Mouse (Mus musculus) heart, postnatal 0 days (tissue): ENCODE results near the gene Epc2. TPM values are rescaled to one million over a fixed set of nuclear protein-coding genes. Genes with fewer than 3 reads are reported as not detected.

Experiments used
- ATAC-seq: fragments of 200-750 bp; cut with Nextera tagmentation; 2 replicates; pipeline ENCODE4 v1.8.0; 2017; ENCODE audit warnings: low read depth, moderate number of reproducible peaks, moderate library complexity; ENCODE audit not compliant: insufficient read depth
- DNase-seq: peaks from one replicate; pipeline ENCODE4 v3.0.0-alpha.2; 2016; ENCODE audit warnings: low spot score
- H3K27ac ChIP-seq: fragments of 300-500 bp; sonication (generic); 2 replicates; pipeline ENCODE4 v1.5.1; 2014; ENCODE audit warnings: low read depth, mild to moderate bottlenecking
- H3K27me3 ChIP-seq: fragments of 300-500 bp; sonication (generic); 2 replicates; pipeline ENCODE4 v1.6.1; 2014; ENCODE audit warnings: low read length, mixed read lengths; ENCODE audit not compliant: control insufficient read depth, insufficient read depth
- H3K36me3 ChIP-seq: fragments of 300-500 bp; sonication (generic); replicated peaks from 2 replicates; pipeline ENCODE4 v1.6.1; 2014; ENCODE audit warnings: low read length, mixed read lengths; ENCODE audit not compliant: control insufficient read depth, insufficient read depth
- H3K4me1 ChIP-seq: fragments of 300-500 bp; sonication (generic); 2 replicates; pipeline ENCODE4 v1.6.1; 2014; ENCODE audit warnings: antibody characterized with exemption; ENCODE audit not compliant: control insufficient read depth, insufficient read depth
- H3K4me2 ChIP-seq: fragments of 300-500 bp; sonication (generic); 2 replicates; pipeline ENCODE4 v1.6.1; 2014; ENCODE audit warnings: low read depth, mild to moderate bottlenecking, low read length, moderate library complexity
- H3K4me3 ChIP-seq: fragments of 300-500 bp; sonication (generic); 2 replicates; pipeline ENCODE4 v1.5.1; 2014; ENCODE audit warnings: low read depth, low read length
- H3K9ac ChIP-seq: fragments of 300-500 bp; sonication (generic); replicated peaks from 2 replicates; pipeline ENCODE4 v1.6.1; 2014; ENCODE audit warnings: low read depth, low read length, mixed read lengths
- H3K9me3 ChIP-seq: fragments of 300-500 bp; sonication (generic); replicated peaks from 2 replicates; pipeline ENCODE4 v1.6.1; 2016; ENCODE audit warnings: low read length; ENCODE audit not compliant: control insufficient read depth
- CTCF ChIP-seq: IDR thresholded peaks from 2 replicates; pipeline ENCODE4 v1.5.1; 2016; ENCODE audit warnings: antibody characterized with exemption, control low read depth, low read depth
- EP300 ChIP-seq: IDR thresholded peaks from 2 replicates; pipeline ENCODE4 v1.6.1; 2016; ENCODE audit warnings: antibody characterized with exemption, low read depth
- WGBS: fragments of 180-500 bp; shearing (Covaris S2); extraction: QIAGEN DNeasy Blood & Tissue Kit; methylation state at CpG from one replicate; pipeline ENCODE4 v1.1.7; 2014; 5-methylcytosine and 5-hydroxymethylcytosine counted together
- polyA plus RNA-seq: library from polyadenylated mRNA; unstranded; fragments of >200 nt; fragmentation: Nextera tagmentation; extraction: Ambion mirVana; gene quantifications from 2 replicates; pipeline ENCODE4 v1.2.1, GENCODE M21; 2015
- total RNA-seq: library from RNA; depleted of rRNA; stranded (reverse); fragments of >200 nt; gene quantifications from 2 replicates; pipeline ENCODE4 v1.2.3, GENCODE M21; 2014; ENCODE audit warnings: low replicate concordance

Gene Epc2
- total and polyA plus RNA-seq, 2 experiments from 2014 or later: 3.2 to 7.1 TPM

- Histone ChIP-seq H3K27ac (no peak overlapping the region), H3K4me2 (no peak overlapping the region), H3K4me3 (no peak overlapping the region), H3K27me3 (no peaks in the 10 kb centered on the region), H3K36me3 (no peaks in the 10 kb centered on the region), H3K9me3 (no peaks in the 10 kb centered on the region), H3K9ac (no peak overlapping the region), H3K4me1 (peaks cover 11% of the 10 kb centered on the region)
- WGBS: 71% methylated on average over 11 of the region's 11 CpGs
- no peak for ATAC-seq
- TF ChIP-seq EP300 (no peak), CTCF (no peak)
- no peak for DNase-seq
These were observed 120.1 kb downstream of the Epc2 start for GRCm38 (mm10) chr2:49571159-49571920.

DNA sequence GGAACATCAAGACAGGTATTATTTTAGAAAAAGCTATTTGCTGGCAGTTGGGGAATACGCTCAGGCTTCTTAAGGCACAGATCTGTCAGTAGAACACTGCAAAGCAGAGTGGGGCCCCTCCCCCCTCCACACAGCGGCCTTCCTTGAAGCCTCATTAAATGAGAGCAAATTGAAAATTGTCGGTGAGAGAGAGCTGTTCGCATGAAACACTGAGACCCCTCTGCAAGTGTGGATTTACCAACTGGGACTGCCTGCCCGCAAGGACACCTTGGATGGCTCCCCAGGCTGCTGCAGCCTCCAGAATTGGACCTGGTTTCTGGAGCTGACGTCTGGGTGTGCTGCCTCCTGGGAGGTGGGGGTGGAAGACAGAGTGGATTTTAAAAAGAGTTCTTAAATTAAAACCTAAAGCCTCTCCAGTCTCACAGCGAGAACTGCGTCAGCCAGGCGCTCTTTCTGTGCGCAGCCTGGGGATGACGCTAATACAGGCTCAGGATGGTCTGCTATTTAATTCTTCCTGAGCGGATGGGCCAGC, 120.9 kb downstream of the Epc2 start:
- H3K4me2 ChIP-seq: no peak overlapping the region
- DNase-seq (no peak), ATAC-seq (no peak)
- H3K27me3 ChIP-seq: no peaks in the 10 kb centered on the region
- no peaks in the 10 kb centered on the region for H3K9me3 ChIP-seq
- H3K9ac ChIP-seq: no peak overlapping the region
- 70% methylated on average over 12 of the region's 12 CpGs for WGBS
- H3K27ac ChIP-seq: no peak overlapping the region
- TF ChIP-seq CTCF (no peak), EP300 (no peak)
- H3K36me3 ChIP-seq: no peaks in the 10 kb centered on the region
- H3K4me1 ChIP-seq: peaks cover 11% of the 10 kb centered on the region
- no peak overlapping the region for H3K4me3 ChIP-seq

DNA sequence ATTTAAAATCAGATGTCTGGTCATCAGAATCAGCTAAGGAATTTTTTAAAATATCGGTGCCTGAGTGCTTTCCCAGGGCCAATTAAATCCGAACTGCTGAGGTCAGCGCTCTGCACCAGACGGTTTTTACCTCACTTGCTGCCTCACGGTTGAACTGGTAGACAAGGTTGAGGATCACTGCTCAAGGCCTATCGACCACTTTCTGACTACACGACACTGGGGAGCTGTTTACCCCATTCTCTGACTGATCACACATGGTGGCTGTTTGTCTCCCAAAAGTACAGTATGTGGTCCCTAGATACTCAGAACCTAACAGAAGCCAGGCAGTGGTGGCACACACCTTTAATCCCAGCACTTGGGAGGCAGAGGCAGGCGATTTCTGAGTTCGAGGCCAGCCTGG, 121.4 kb downstream of the Epc2 start:
- Histone ChIP-seq H3K27ac (no peak overlapping the region), H3K27me3 (no peaks in the 10 kb centered on the region), H3K4me3 (no peak overlapping the region), H3K4me1 (peaks cover 11% of the 10 kb centered on the region), H3K36me3 (no peaks in the 10 kb centered on the region), H3K9me3 (no peaks in the 10 kb centered on the region), H3K9ac (no peak overlapping the region), H3K4me2 (no peak overlapping the region)
- DNase-seq: no peak
- ATAC-seq: no peak
- 83% methylated on average over 9 of the region's 9 CpGs for WGBS
- TF ChIP-seq EP300 (no peak), CTCF (no peak)

DNA sequence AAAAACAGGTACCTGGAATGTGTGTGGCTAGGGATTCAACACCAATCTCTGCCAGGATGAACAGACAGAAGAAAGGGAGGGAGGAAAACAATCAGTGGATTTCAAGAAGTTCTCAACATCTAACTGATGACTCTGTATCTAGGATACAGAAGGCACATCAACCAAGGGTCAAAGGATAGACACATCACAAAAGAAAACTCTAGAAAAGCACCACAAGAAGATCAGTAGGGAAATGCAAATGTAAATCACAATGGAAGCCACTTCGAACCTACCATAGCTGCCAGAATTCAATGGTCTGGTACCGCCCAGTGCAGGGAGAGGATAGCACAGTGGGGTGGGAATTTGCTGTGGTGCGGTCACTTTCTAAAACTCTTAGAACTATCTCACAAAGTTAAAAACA, 122.0 kb downstream of the Epc2 start:
- Histone ChIP-seq H3K9ac (no peak overlapping the region), H3K9me3 (no peaks in the 10 kb centered on the region), H3K4me2 (no peak overlapping the region), H3K4me1 (peaks cover 11% of the 10 kb centered on the region), H3K27ac (no peak overlapping the region), H3K4me3 (no peak overlapping the region), H3K36me3 (no peaks in the 10 kb centered on the region), H3K27me3 (no peaks in the 10 kb centered on the region)
- ATAC-seq: no peak
- WGBS: 95% methylated on average over 3 of the region's 3 CpGs
- no peak for DNase-seq
- no peak for TF ChIP-seq CTCF
- TF ChIP-seq EP300: no peak

DNA sequence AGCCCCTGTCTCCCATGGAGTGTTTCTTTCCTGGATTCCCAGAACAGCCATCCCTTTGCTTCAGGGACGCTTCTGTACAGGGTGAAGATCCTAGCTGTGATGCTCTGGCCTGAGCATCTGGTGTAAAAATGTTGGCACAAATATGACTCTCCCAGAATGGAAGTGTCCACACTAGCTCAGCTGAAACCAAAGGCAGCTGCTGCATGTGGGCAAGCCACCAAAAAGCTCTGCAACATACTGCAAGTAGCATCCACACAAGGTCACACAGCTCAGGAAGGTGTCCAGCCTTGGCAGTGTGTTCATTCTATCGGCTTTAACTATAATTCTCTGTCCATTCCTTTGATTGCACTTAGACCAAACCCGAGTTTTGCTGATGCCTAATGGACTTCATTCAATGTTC, 129.3 kb downstream of the Epc2 start:
- no peak for DNase-seq
- no peak for ATAC-seq

DNA sequence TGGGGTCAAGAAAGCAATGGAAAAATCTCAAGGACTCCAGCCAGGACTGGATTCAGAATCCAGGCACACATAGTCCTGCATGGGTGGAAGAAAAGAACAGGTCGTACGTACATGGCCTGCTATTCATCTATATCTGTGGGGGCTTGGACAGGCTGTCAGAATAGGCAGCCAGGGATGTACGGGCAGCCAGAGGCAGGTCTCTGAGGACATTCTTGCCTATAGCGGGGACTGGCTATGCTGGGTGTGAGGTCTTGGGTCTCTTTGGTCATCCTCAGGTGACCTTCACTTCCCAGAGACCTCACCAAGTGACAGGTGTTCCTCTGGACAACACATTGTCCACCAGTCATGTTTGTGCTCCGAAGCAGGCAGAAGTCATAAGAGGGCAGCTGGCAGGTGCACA, 131.3 kb downstream of the Epc2 start:
- WGBS: 72% methylated on average over 5 of the region's 5 CpGs

More for the DNA sequence above, 129.3 kb downstream of the Epc2 start:
- no peak overlapping the region for H3K4me2 ChIP-seq
- no peak overlapping the region for H3K9ac ChIP-seq
- H3K4me1 ChIP-seq: no peaks in the 10 kb centered on the region
- no peak for TF ChIP-seq EP300
- no peaks in the 10 kb centered on the region for H3K27me3 ChIP-seq
- H3K9me3 ChIP-seq: no peaks in the 10 kb centered on the region
- WGBS: 72% methylated on average over 3 of the region's 3 CpGs
- no peaks in the 10 kb centered on the region for H3K36me3 ChIP-seq
- H3K27ac ChIP-seq: no peak overlapping the region
- H3K4me3 ChIP-seq: no peak overlapping the region

More for the DNA sequence above, 131.3 kb downstream of the Epc2 start:
- no peak for TF ChIP-seq EP300
- TF ChIP-seq CTCF: no peak
- Histone ChIP-seq H3K9me3 (no peaks in the 10 kb centered on the region), H3K4me2 (no peak overlapping the region), H3K27ac (no peak overlapping the region), H3K4me3 (no peak overlapping the region), H3K9ac (no peak overlapping the region), H3K27me3 (no peaks in the 10 kb centered on the region), H3K4me1 (no peaks in the 10 kb centered on the region), H3K36me3 (no peaks in the 10 kb centered on the region)
- DNase-seq: no peak
- no peak for ATAC-seq
